Mouse (Mus musculus) kidney, adult 2 months (tissue): ENCODE data around the gene 4930467E23Rik.
"Not testable (repeated sequence)": the region's sequence is repeated elsewhere in the genome, so short reads cannot be mapped to it uniquely, and the experiment has no call there.

ENCODE experiments used
- CTCF ChIP-seq: fragments of 200-500 bp; conservative IDR thresholded peaks from 2 replicates; pipeline ENCODE4 v1.5.1; 2011; ENCODE audit warnings: low read depth, mild to moderate bottlenecking, control low read depth, low read length, moderate library complexity, mixed read lengths; ENCODE audit not compliant: insufficient read depth, insufficient read length
- POLR2A ChIP-seq: fragments of 200-500 bp; IDR thresholded peaks from one replicate; pipeline ENCODE4 v1.6.1; 2011; ENCODE audit warnings: low read depth, low read length, control low read depth

GRCm38 (mm10) chr8:19703906-19704305 is 25.5 kb upstream of the 4930467E23Rik start:
- TF ChIP-seq POLR2A, CTCF: not testable (repeated sequence)
